Mouse (Mus musculus) effector memory CD4-positive, alpha-beta T cell, adult 5 months (primary cell): ENCODE results near the gene Them7. TPM values are rescaled to one million over a fixed set of nuclear protein-coding genes. Genes with fewer than 3 reads are reported as not detected.

Source experiments
- polyA plus RNA-seq: library from polyadenylated mRNA; unstranded; fragments of 100-300 nt; shearing (Covaris generic); gene quantifications from one replicate; pipeline ENCODE4 v1.2.1, GENCODE M21; 2017

The Them7 gene
- not detected for polyA plus RNA-seq

GRCm38 (mm10) chr2:105224134-105224986 lies at the start of gene Them7:
Them7 (plus strand) TSS chr2:105224320.

GRCm38 (mm10) chr2:105399085-105399891 lies 175.2 kb downstream of the Them7 start, which contains the start of gene Rcn1:
Rcn1 (minus strand) TSS chr2:105399319.

Other genes starting within 250 kb of the Them7 start
- gene Eif3m, start 207.2 kb upstream of the Them7 start, polyA plus RNA-seq = 222 TPM
- not detected for gene Gm11060, start 132.3 kb upstream of the Them7 start, polyA plus RNA-seq
- not detected for gene Wt1, start 97.8 kb upstream of the Them7 start, polyA plus RNA-seq
- gene Rcn1, start 175.0 kb downstream of the Them7 start, polyA plus RNA-seq = 13.4 TPM